Mouse (Mus musculus) embryonic fibroblast, embryonic 13.5 days (primary cell): Measurements from ENCODE around the gene Guca1a. TPM values are rescaled to one million over a fixed set of nuclear protein-coding genes. Genes with fewer than 3 reads are reported as not detected.

Experiments used
- H3K27ac ChIP-seq: 2 replicates; pipeline ENCODE4 v1.5.1; 2012; ENCODE audit warnings: low read length, control low read depth, inconsistent platforms; ENCODE audit not compliant: insufficient read depth
- H3K4me1 ChIP-seq: 2 replicates; pipeline ENCODE4 v1.6.1; 2011; ENCODE audit warnings: low read length; ENCODE audit not compliant: control insufficient read depth, insufficient read depth
- H3K4me3 ChIP-seq: 2 replicates; pipeline ENCODE4 v1.5.1; 2011; ENCODE audit warnings: mild to moderate bottlenecking, control low read depth, low read length; ENCODE audit not compliant: insufficient read depth
- CTCF ChIP-seq: IDR thresholded peaks from 2 replicates; pipeline ENCODE4 v1.5.1; 2011; ENCODE audit warnings: mild to moderate bottlenecking, control low read depth, low read length, moderate library complexity, borderline replicate concordance; ENCODE audit not compliant: insufficient read depth
- POLR2A ChIP-seq: IDR thresholded peaks from 2 replicates; pipeline ENCODE4 v1.6.1; 2011; ENCODE audit warnings: low read depth, mild to moderate bottlenecking, control low read depth, low read length, moderate library complexity
- polyA plus RNA-seq: library from polyadenylated mRNA; stranded (reverse); fragments of >200 nt; gene quantifications from 2 replicates; pipeline ENCODE4 v1.2.4, GENCODE M21; 2011; ENCODE audit warnings: low read depth; ENCODE audit not compliant: missing spikeins, insufficient read length

The Guca1a gene
- polyA plus RNA-seq, 1 experiment: 1.6 TPM

- Histone ChIP-seq H3K4me1 (no peaks in the 10 kb centered on the region), H3K4me3 (no peak within 1 kb of the TSS), H3K27ac (no peak within 1 kb of the TSS)
- no peak for TF ChIP-seq CTCF
- no peak for TF ChIP-seq POLR2A
Measured at GRCm38 (mm10) chr17:47385145-47385544, 15.2 kb downstream of the Guca1a start, which contains the start of gene Guca1b. TSS of gene Guca1b (plus strand) at chr17:47385393.

GRCm38 (mm10) chr17:47384064-47384463, 16.3 kb downstream of the Guca1a start:
- no peak overlapping the region for H3K4me3 ChIP-seq
- H3K27ac ChIP-seq: no peak overlapping the region
- TF ChIP-seq CTCF (peak; percentile 19; the same call in 1 of the 2 replicates), POLR2A (no peak)
- H3K4me1 ChIP-seq: no peaks in the 10 kb centered on the region

- Histone ChIP-seq H3K27ac (no peak overlapping the region), H3K4me1 (no peaks in the 10 kb centered on the region), H3K4me3 (no peak overlapping the region)
- TF ChIP-seq POLR2A (no peak), CTCF (no peak)
Measured at GRCm38 (mm10) chr17:47383266-47383665, 17.1 kb downstream of the Guca1a start.

- no peak overlapping the region for H3K27ac ChIP-seq
- TF ChIP-seq CTCF (no peak), POLR2A (no peak)
- H3K4me1 ChIP-seq: no peaks in the 10 kb centered on the region
- no peak overlapping the region for H3K4me3 ChIP-seq
Measured at GRCm38 (mm10) chr17:47381917-47382316, 18.5 kb downstream of the Guca1a start.

GRCm38 (mm10) chr17:47378133-47378532, 22.3 kb downstream of the Guca1a start:
- H3K4me3 ChIP-seq: no peak overlapping the region

GRCm38 (mm10) chr17:47376779-47377280, 23.6 kb downstream of the Guca1a start:
- Histone ChIP-seq H3K4me3 (no peak overlapping the region), H3K27ac (no peak overlapping the region; the same call in 1 of the 2 replicates), H3K4me1 (peaks cover 12% of the 10 kb centered on the region)
- no peak for TF ChIP-seq CTCF
- no peak for TF ChIP-seq POLR2A

More at GRCm38 (mm10) chr17:47378133-47378532, 22.3 kb downstream of the Guca1a start:
- H3K4me1 ChIP-seq: peaks cover 12% of the 10 kb centered on the region
- TF ChIP-seq CTCF (no peak), POLR2A (no peak)
- no peak overlapping the region for H3K27ac ChIP-seq

GRCm38 (mm10) chr17:47373991-47374390, 26.4 kb downstream of the Guca1a start:
- peak overlapping the region; percentile 76; the same call in 1 of the 2 replicates for H3K27ac ChIP-seq
- peaks cover 19% of the 10 kb centered on the region for H3K4me1 ChIP-seq
- no peak for TF ChIP-seq POLR2A
- no peak for TF ChIP-seq CTCF
- H3K4me3 ChIP-seq: no peak overlapping the region

GRCm38 (mm10) chr17:47371451-47371850, 28.9 kb downstream of the Guca1a start:
- no peak overlapping the region for H3K27ac ChIP-seq
- no peak for TF ChIP-seq POLR2A
- TF ChIP-seq CTCF: peak; percentile 40; the same call in 1 of the 2 replicates

GRCm38 (mm10) chr17:47369087-47369443, 31.3 kb downstream of the Guca1a start:
- Histone ChIP-seq H3K27ac (no peak overlapping the region), H3K4me1 (peaks cover 12% of the 10 kb centered on the region), H3K4me3 (peak overlapping the region; percentile 96)
- TF ChIP-seq POLR2A (no peak), CTCF (no peak)

More at GRCm38 (mm10) chr17:47371451-47371850, 28.9 kb downstream of the Guca1a start:
- Histone ChIP-seq H3K4me1 (peaks cover 19% of the 10 kb centered on the region), H3K4me3 (no peak overlapping the region)

- Histone ChIP-seq H3K27ac (no peak within 1 kb of the TSS), H3K4me3 (peak within 1 kb of the TSS; percentile 96), H3K4me1 (peaks cover 11% of the 10 kb centered on the region)
- TF ChIP-seq CTCF (no peak), POLR2A (peak; percentile 60; the same call in 1 of the 2 replicates)
Measured at GRCm38 (mm10) chr17:47368401-47369086, 31.8 kb downstream of the Guca1a start, which contains the start of gene Mrps10. TSS of gene Mrps10 (plus strand) at chr17:47368887.
